Mouse (Mus musculus): ENCODE data around the gene Vip.

- TF ChIP-seq CTCF (IDR thresholded peaks at IDR 0.05; ENCODE audit: low read depth, low read length) (no peak), POLR2A (IDR thresholded peaks at IDR 0.05; ENCODE audit: insufficient read depth, low read length) (no peak), EP300 (IDR thresholded peaks at IDR 0.05; ENCODE audit: insufficient read depth, low read depth, low read length) (no peak)
These were observed at the start of gene Vip for GRCm38 (mm10) chr10:5639112-5639511.

Data from ES-Bruce4 (cell line).